Mouse (Mus musculus): ENCODE measurements around the gene Gsdma2. TPM values are rescaled to one million over a fixed set of nuclear protein-coding genes. Genes with fewer than 3 reads are reported as not detected.
A peak's percentile ranks its signal among the peaks of the same experiment; 100 is the strongest.

Gsdma2 gene
- total and polyA plus RNA-seq, 2 experiments = not detected

DNA sequence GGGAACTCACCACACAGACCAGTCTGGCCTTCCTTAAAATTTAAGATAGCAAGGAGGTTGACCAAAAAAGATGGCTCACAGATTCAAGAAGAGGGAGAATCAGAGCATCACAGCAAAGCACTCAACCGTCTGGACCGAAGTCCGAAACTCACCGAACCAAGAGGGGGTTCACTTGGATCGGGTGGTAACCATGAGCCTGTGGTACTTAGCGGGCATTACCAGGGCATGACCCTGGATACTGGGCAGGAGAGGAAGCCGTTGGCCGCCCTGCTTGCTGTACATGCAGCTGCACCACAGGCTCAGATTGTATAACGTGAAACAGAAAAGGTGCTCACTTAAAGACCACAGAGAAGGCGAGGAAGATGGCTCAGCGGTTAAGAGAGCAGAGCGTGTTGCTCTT lies 50.7 kb downstream of the Gsdma2 start:
- no peaks in the 10 kb centered on the region for H3K27me3 ChIP-seq (ENCODE audit: control insufficient read depth, insufficient read depth, low read length)
- no peak overlapping the region for H3K27ac ChIP-seq (replicated peaks; ENCODE audit: insufficient read depth, low read depth, low read length)
- H3K4me3 ChIP-seq (ENCODE audit: insufficient read depth, low read depth, low read length) = no peak overlapping the region
- TF ChIP-seq POLR2A (IDR thresholded peaks at IDR 0.05; ENCODE audit: extremely low read depth, insufficient read depth, low read length) = no peak
- no peak for TF ChIP-seq CTCF (IDR thresholded peaks at IDR 0.05; ENCODE audit: low read depth, low read length)
- no peaks in the 10 kb centered on the region for H3K4me1 ChIP-seq (ENCODE audit: control insufficient read depth, insufficient read depth, low read length)
- DNase-seq (ENCODE audit: extremely low read depth, low read depth, low spot score) = no peak
- peaks cover 14% of the 10 kb centered on the region for H3K36me3 ChIP-seq (ENCODE audit: control insufficient read depth, insufficient read depth, low read length)
- 87% methylated on average over 12 of the region's 12 CpGs for WGBS
- no peak overlapping the region for H3K9ac ChIP-seq (ENCODE audit: low read depth, low read length)
- H3K79me2 ChIP-seq (ENCODE audit: control insufficient read depth, insufficient read depth, low read length) = no peaks in the 10 kb centered on the region

DNA sequence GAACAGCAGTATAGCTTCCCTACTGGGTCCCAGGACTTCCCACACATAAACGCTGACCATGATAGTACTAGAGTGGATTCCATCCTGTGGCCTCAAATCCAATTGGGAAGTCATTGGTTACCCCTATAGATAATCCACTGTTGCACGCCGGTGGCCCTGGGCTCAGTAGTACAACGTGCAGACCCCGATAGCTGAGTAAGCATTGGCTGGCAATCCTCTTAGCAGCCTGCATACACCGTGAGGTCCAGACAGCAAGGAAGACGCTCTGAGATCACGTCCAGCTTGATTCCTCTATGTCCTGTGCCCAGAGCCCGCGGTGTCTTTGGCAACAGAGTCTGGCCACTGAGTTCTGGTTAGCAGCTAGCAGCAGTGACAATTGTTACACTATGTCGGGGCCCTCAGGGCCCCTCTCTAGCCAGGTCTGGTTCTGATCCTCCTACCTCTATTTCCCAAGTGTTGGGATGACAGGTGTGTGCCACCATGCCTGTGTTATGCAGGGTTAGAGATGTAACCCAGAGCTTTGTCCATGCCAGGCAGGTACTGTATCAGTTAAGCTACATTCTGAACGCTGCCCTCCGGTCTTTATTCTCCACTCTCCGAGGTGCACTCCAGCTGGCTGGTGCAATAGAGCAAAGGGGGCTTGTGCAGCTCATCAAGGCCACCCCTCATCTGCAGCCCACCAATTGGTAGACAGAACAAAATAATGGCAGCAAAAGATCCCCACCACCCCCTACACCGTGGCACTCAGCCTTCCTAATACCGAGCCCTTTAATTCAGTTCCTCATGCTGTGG lies 52.5 kb downstream of the Gsdma2 start:
- Histone ChIP-seq H3K27ac (replicated peaks; ENCODE audit: insufficient read depth, low read depth, low read length) (no peak overlapping the region), H3K79me2 (ENCODE audit: control insufficient read depth, insufficient read depth, low read length) (no peaks in the 10 kb centered on the region), H3K27me3 (ENCODE audit: control insufficient read depth, insufficient read depth, low read length) (no peaks in the 10 kb centered on the region), H3K36me3 (ENCODE audit: control insufficient read depth, insufficient read depth, low read length) (peaks cover 10% of the 10 kb centered on the region), H3K4me3 (ENCODE audit: insufficient read depth, low read depth, low read length) (no peak overlapping the region), H3K9ac (ENCODE audit: low read depth, low read length) (no peak overlapping the region), H3K4me1 (ENCODE audit: control insufficient read depth, insufficient read depth, low read length) (no peaks in the 10 kb centered on the region)
- 82% methylated on average over 16 of the region's 16 CpGs for WGBS
- no peak for TF ChIP-seq CTCF (IDR thresholded peaks at IDR 0.05; ENCODE audit: low read depth, low read length)
- no peak for TF ChIP-seq POLR2A (IDR thresholded peaks at IDR 0.05; ENCODE audit: extremely low read depth, insufficient read depth, low read length)
- DNase-seq (ENCODE audit: extremely low read depth, low read depth, low spot score) = no peak

DNA sequence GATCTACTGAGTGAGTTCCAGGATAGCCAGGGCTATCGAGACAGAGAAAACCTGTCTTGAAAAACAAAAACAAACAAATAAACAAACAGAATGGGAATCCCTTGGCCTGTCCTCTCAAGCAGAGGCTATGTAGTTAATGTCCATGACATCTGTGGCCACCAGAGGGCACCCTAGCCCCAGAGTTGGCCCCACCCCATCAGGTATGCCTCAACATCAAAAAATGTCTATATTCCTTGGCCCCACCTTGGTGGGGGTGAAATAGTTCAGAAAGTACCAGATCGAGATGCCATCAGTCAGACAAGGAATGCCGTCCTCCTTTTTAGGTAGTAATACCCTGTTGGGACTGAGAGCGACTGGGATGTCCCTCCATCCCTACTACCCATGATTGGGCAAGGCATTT lies 53.4 kb downstream of the Gsdma2 start:
- Histone ChIP-seq H3K27me3 (ENCODE audit: control insufficient read depth, insufficient read depth, low read length) (no peaks in the 10 kb centered on the region), H3K9ac (ENCODE audit: low read depth, low read length) (no peak overlapping the region), H3K79me2 (ENCODE audit: control insufficient read depth, insufficient read depth, low read length) (no peaks in the 10 kb centered on the region), H3K4me3 (ENCODE audit: insufficient read depth, low read depth, low read length) (no peak overlapping the region), H3K36me3 (ENCODE audit: control insufficient read depth, insufficient read depth, low read length) (0 out of 2 replicates have a peak, but pooled peaks cover 6% of the 10 kb centered on the region), H3K4me1 (ENCODE audit: control insufficient read depth, insufficient read depth, low read length) (no peaks in the 10 kb centered on the region), H3K27ac (replicated peaks; ENCODE audit: insufficient read depth, low read depth, low read length) (no peak overlapping the region)
- WGBS = 32% methylated on average over 4 of the region's 4 CpGs
- TF ChIP-seq POLR2A (IDR thresholded peaks at IDR 0.05; ENCODE audit: extremely low read depth, insufficient read depth, low read length) (no peak), CTCF (IDR thresholded peaks at IDR 0.05; ENCODE audit: low read depth, low read length) (peak; percentile 91)
- DNase-seq (ENCODE audit: extremely low read depth, low read depth, low spot score) = peak; percentile 35

DNA sequence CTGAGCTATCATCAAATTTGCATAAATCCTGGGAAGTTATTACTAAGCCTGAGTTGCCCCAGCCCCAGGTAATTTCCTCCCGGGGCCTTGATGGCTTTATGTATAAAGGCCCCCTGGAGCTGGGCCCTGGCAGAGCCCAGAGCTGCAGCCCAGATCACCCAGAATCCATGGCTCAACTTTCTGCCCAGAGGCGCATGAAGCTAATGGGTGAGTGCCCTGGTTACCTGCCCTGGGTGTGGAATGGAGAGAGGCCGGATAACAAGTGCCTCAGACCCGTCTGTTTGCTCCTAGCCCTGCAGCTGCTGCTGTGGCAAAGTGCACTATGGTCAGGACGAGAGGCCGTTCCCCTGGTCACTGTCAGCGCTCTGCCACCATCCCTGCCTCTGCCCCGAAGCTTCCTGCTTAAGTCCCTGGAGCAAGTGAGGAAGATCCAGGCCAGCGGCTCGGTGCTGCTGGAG lies 54.7 kb downstream of the Gsdma2 start, which contains the start of gene Csf3:
Gene Csf3, plus strand, starts transcription at position 51 of the 458 bp plus-strand sequence.
- Histone ChIP-seq H3K4me3 (ENCODE audit: insufficient read depth, low read depth, low read length) (no peak within 1 kb of the TSS), H3K4me1 (ENCODE audit: control insufficient read depth, insufficient read depth, low read length) (no peaks in the 10 kb centered on the region), H3K79me2 (ENCODE audit: control insufficient read depth, insufficient read depth, low read length) (no peaks in the 10 kb centered on the region), H3K36me3 (ENCODE audit: control insufficient read depth, insufficient read depth, low read length) (no peaks in the 10 kb centered on the region), H3K9ac (ENCODE audit: low read depth, low read length) (no peak within 1 kb of the TSS), H3K27ac (replicated peaks; ENCODE audit: insufficient read depth, low read depth, low read length) (no peak within 1 kb of the TSS), H3K27me3 (ENCODE audit: control insufficient read depth, insufficient read depth, low read length) (no peaks in the 10 kb centered on the region)
- DNase-seq (ENCODE audit: extremely low read depth, low read depth, low spot score) = no peak
- WGBS = 44% methylated on average over 10 of the region's 10 CpGs
- TF ChIP-seq POLR2A (IDR thresholded peaks at IDR 0.05; ENCODE audit: extremely low read depth, insufficient read depth, low read length) = no peak
- TF ChIP-seq CTCF (IDR thresholded peaks at IDR 0.05; ENCODE audit: low read depth, low read length) = no peak

DNA sequence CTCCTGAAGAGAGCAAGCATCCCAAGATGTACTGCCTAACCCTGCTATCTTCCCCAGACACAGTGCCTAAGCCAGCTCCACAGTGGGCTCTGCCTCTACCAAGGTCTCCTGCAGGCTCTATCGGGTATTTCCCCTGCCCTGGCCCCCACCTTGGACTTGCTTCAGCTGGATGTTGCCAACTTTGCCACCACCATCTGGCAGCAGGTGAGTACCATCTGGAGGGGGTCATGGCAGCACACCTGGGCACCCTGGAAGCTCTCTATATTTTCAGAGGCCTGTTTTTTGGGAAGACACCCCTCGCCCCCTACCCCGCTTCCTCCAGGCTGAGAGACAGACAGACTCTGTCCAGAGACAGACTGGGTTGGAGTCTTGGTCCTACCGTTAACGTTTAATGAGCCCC lies 55.8 kb downstream of the Gsdma2 start:
- no peaks in the 10 kb centered on the region for H3K79me2 ChIP-seq (ENCODE audit: control insufficient read depth, insufficient read depth, low read length)
- no peak for DNase-seq (ENCODE audit: extremely low read depth, low read depth, low spot score)
- H3K4me1 ChIP-seq (ENCODE audit: control insufficient read depth, insufficient read depth, low read length) = no peaks in the 10 kb centered on the region
- H3K9ac ChIP-seq (ENCODE audit: low read depth, low read length) = no peak overlapping the region
- no peaks in the 10 kb centered on the region for H3K27me3 ChIP-seq (ENCODE audit: control insufficient read depth, insufficient read depth, low read length)
- H3K36me3 ChIP-seq (ENCODE audit: control insufficient read depth, insufficient read depth, low read length) = no peaks in the 10 kb centered on the region
- H3K4me3 ChIP-seq (ENCODE audit: insufficient read depth, low read depth, low read length) = no peak overlapping the region
- 78% methylated on average over 5 of the region's 5 CpGs for WGBS
- no peak for TF ChIP-seq CTCF (IDR thresholded peaks at IDR 0.05; ENCODE audit: low read depth, low read length)
- TF ChIP-seq POLR2A (IDR thresholded peaks at IDR 0.05; ENCODE audit: extremely low read depth, insufficient read depth, low read length) = no peak
- no peak overlapping the region for H3K27ac ChIP-seq (replicated peaks; ENCODE audit: insufficient read depth, low read depth, low read length)

DNA sequence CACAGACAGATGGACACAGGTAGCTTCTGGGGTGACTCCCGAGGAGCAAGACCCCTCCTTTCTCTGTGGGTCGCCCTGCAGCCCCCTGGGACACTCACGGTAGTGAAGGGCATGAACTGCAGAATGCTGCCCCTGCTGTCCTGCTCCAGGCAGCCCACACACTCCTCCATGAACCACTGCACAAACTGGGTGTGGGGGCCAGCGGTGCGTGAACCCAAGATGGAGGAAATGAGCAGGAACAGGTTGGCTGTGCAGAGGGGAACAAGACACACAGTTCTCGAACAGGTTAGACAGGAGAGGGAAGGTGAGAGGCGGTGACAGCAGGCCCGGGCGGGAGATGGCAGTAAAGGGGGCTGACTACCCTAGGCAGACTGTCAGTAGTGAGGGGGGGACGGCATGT lies 58.5 kb downstream of the Gsdma2 start:
- H3K27ac ChIP-seq (replicated peaks; ENCODE audit: insufficient read depth, low read depth, low read length) = no peak overlapping the region
- no peak for TF ChIP-seq CTCF (IDR thresholded peaks at IDR 0.05; ENCODE audit: low read depth, low read length)
- no peak for TF ChIP-seq POLR2A (IDR thresholded peaks at IDR 0.05; ENCODE audit: extremely low read depth, insufficient read depth, low read length)
- peaks cover 13% of the 10 kb centered on the region for H3K4me1 ChIP-seq (ENCODE audit: control insufficient read depth, insufficient read depth, low read length)
- H3K36me3 ChIP-seq (ENCODE audit: control insufficient read depth, insufficient read depth, low read length) = no peaks in the 10 kb centered on the region
- no peak overlapping the region for H3K9ac ChIP-seq (ENCODE audit: low read depth, low read length)
- DNase-seq (ENCODE audit: extremely low read depth, low read depth, low spot score) = no peak
- H3K79me2 ChIP-seq (ENCODE audit: control insufficient read depth, insufficient read depth, low read length) = no peaks in the 10 kb centered on the region
- no peaks in the 10 kb centered on the region for H3K27me3 ChIP-seq (ENCODE audit: control insufficient read depth, insufficient read depth, low read length)
- H3K4me3 ChIP-seq (ENCODE audit: insufficient read depth, low read depth, low read length) = no peak overlapping the region
- 96% methylated on average over 10 of the region's 10 CpGs for WGBS

Other genes starting within 250 kb of the Gsdma2 start
- gene Pgap3, start 246.3 kb upstream of the Gsdma2 start, total RNA-seq (2014; rRNA removed) = 0.37 and 0.87 TPM in 2 replicates
- gene Pgap3, start 246.3 kb upstream of the Gsdma2 start, polyA plus RNA-seq (2012; rRNA removed) = 3.7 and 5.0 TPM in 2 replicates
- gene Erbb2, start 234.3 kb upstream of the Gsdma2 start, total RNA-seq (2014; rRNA removed) = 0.60 and 1.0 TPM in 2 replicates
- 0.56 and 0.72 TPM in 2 replicates for gene Erbb2, start 234.3 kb upstream of the Gsdma2 start, polyA plus RNA-seq (2012; rRNA removed)
- gene Mien1, start 207.8 kb upstream of the Gsdma2 start, total RNA-seq (2014; rRNA removed) = 62.8 and 64.1 TPM in 2 replicates
- 75.0 and 101 TPM in 2 replicates for gene Mien1, start 207.8 kb upstream of the Gsdma2 start, polyA plus RNA-seq (2012; rRNA removed)
- 58.2 and 84.8 TPM in 2 replicates for gene Grb7, start 200.4 kb upstream of the Gsdma2 start, total RNA-seq (2014; rRNA removed)
- 134 and 136 TPM in 2 replicates for gene Grb7, start 200.4 kb upstream of the Gsdma2 start, polyA plus RNA-seq (2012; rRNA removed)
- 0.37 and 0.60 TPM in 2 replicates for gene Ikzf3, start 100.7 kb upstream of the Gsdma2 start, total RNA-seq (2014; rRNA removed)
- 0.82 and 1.1 TPM in 2 replicates for gene Ikzf3, start 100.7 kb upstream of the Gsdma2 start, polyA plus RNA-seq (2012; rRNA removed)
- 0.28 and 0.94 TPM in 2 replicates for gene Zpbp2, start 95.7 kb upstream of the Gsdma2 start, total RNA-seq (2014; rRNA removed)
- 0.09 TPM in 1 of 2 replicates, not detected in the other for gene Zpbp2, start 95.7 kb upstream of the Gsdma2 start, polyA plus RNA-seq (2012; rRNA removed)
- 48.3 and 62.0 TPM in 2 replicates for gene Ormdl3, start 59.4 kb upstream of the Gsdma2 start, total RNA-seq (2014; rRNA removed)
- gene Ormdl3, start 59.4 kb upstream of the Gsdma2 start, polyA plus RNA-seq (2012; rRNA removed) = 119 and 166 TPM in 2 replicates
- not detected in 2 replicates for gene Lrrc3c, start 48.5 kb upstream of the Gsdma2 start, total RNA-seq (2014; rRNA removed)
- gene Lrrc3c, start 48.5 kb upstream of the Gsdma2 start, polyA plus RNA-seq (2012; rRNA removed) = not detected in 2 replicates
- not detected in 2 replicates for gene Gm12355, start 21.1 kb upstream of the Gsdma2 start, total RNA-seq (2014; rRNA removed)
- not detected in 2 replicates for gene Gm12355, start 21.1 kb upstream of the Gsdma2 start, polyA plus RNA-seq (2012; rRNA removed)
- not detected in 2 replicates for gene Gsdma3, start 20.4 kb upstream of the Gsdma2 start, total RNA-seq (2014; rRNA removed)
- gene Gsdma3, start 20.4 kb upstream of the Gsdma2 start, polyA plus RNA-seq (2012; rRNA removed) = not detected in 2 replicates
- not detected in 2 replicates for gene Gsdma, start 17.6 kb downstream of the Gsdma2 start, total RNA-seq (2014; rRNA removed)
- gene Gsdma, start 17.6 kb downstream of the Gsdma2 start, polyA plus RNA-seq (2012; rRNA removed) = not detected in 2 replicates
- gene Psmd3, start 35.8 kb downstream of the Gsdma2 start, total RNA-seq (2014; rRNA removed) = 54.6 and 69.7 TPM in 2 replicates
- gene Psmd3, start 35.8 kb downstream of the Gsdma2 start, polyA plus RNA-seq (2012; rRNA removed) = 158 TPM in 2 replicates
- gene Csf3, start 54.5 kb downstream of the Gsdma2 start, total RNA-seq (2014; rRNA removed) = not detected in 2 replicates
- 0.07 TPM in 1 of 2 replicates, not detected in the other for gene Csf3, start 54.5 kb downstream of the Gsdma2 start, polyA plus RNA-seq (2012; rRNA removed)
- gene Med24, start 82.7 kb downstream of the Gsdma2 start, total RNA-seq (2014; rRNA removed) = 3.9 and 6.2 TPM in 2 replicates
- 16.2 and 23.2 TPM in 2 replicates for gene Med24, start 82.7 kb downstream of the Gsdma2 start, polyA plus RNA-seq (2012; rRNA removed)
- 5.5 and 8.9 TPM in 2 replicates for gene Thra, start 93.9 kb downstream of the Gsdma2 start, total RNA-seq (2014; rRNA removed)
- gene Thra, start 93.9 kb downstream of the Gsdma2 start, polyA plus RNA-seq (2012; rRNA removed) = 13.6 and 14.9 TPM in 2 replicates
- 19.0 and 45.4 TPM in 2 replicates for gene Nr1d1, start 128.6 kb downstream of the Gsdma2 start, total RNA-seq (2014; rRNA removed)
- gene Nr1d1, start 128.6 kb downstream of the Gsdma2 start, polyA plus RNA-seq (2012; rRNA removed) = 75.4 and 106 TPM in 2 replicates
- 15.5 and 17.7 TPM in 2 replicates for gene Msl1, start 148.8 kb downstream of the Gsdma2 start, total RNA-seq (2014; rRNA removed)
- 17.0 and 17.2 TPM in 2 replicates for gene Msl1, start 148.8 kb downstream of the Gsdma2 start, polyA plus RNA-seq (2012; rRNA removed)
- 3.6 and 6.6 TPM in 2 replicates for gene Casc3, start 158.1 kb downstream of the Gsdma2 start, total RNA-seq (2014; rRNA removed)
- 11.2 and 12.5 TPM in 2 replicates for gene Casc3, start 158.1 kb downstream of the Gsdma2 start, polyA plus RNA-seq (2012; rRNA removed)
- gene Rapgefl1, start 190.0 kb downstream of the Gsdma2 start, total RNA-seq (2014; rRNA removed) = 0.13 and 0.18 TPM in 2 replicates
- 1.4 and 1.9 TPM in 2 replicates for gene Rapgefl1, start 190.0 kb downstream of the Gsdma2 start, polyA plus RNA-seq (2012; rRNA removed)
- gene Wipf2, start 216.9 kb downstream of the Gsdma2 start, total RNA-seq (2014; rRNA removed) = 1.5 and 1.9 TPM in 2 replicates
- 3.1 TPM in 2 replicates for gene Wipf2, start 216.9 kb downstream of the Gsdma2 start, polyA plus RNA-seq (2012; rRNA removed)

Measured in liver, adult 2 months (tissue).